Mouse (Mus musculus) frontal cortex, postnatal 10 days (tissue): ENCODE results near the gene Siglecg.
"Not testable (repeated sequence)": the region's sequence is repeated elsewhere in the genome, so short reads cannot be mapped to it uniquely, and the experiment has no call there.

Experiments
- DNase-seq, 2 experiments: peaks; one replicate each; pipeline ENCODE4 v3.0.0; 2022; ENCODE audit warnings: low spot score in 2 of 2, mixed read lengths in 1 of 2

Gene Siglecg

DNA sequence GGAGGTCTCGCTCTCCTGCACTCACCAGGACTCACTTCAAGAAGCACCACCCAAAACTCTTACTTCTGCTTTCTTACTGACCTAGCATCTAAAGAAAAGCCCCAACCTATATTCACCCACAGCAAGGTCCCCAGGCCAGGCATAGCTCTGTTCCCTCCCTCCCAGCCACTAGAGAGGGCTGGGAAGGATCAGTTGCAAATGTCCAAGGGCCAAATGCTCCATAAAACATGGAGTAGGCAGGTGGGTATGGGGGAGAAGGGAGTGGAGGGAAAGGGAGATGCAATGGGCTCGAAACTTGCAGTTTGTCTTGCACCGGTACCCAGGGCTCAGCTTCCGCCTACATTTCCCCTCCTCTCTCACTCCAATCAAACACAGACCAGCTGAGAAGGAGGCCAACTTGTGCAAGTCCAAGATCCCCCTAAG is at the start of gene Siglecg:
Siglecg (plus strand) TSS at position 74 of the 423 bp plus-strand sequence.
- no peak for DNase-seq

- DNase-seq: no peak
These were observed 49.4 kb upstream of the Siglecg start for GRCm38 (mm10) chr7:43358556-43358955.

DNA sequence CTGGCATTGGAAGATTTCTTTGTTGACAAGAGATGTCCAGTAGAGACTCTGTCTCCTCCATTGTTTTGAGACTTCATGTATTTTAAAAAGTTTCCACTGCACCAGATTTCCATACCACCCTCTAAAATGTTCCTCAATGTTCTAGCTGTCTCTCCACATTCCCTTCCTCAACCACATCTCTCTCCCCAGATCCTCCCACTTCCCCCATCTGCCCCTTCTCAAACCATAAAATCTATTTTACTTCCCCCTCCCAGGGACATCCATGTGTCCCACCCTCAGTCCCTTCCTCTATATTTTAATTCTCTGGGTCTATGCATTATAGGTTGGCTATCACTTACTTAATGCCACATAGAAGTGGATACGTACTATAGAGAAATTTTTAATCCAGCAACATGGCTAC is 46.6 kb upstream of the Siglecg start:
- DNase-seq: no peak

DNA sequence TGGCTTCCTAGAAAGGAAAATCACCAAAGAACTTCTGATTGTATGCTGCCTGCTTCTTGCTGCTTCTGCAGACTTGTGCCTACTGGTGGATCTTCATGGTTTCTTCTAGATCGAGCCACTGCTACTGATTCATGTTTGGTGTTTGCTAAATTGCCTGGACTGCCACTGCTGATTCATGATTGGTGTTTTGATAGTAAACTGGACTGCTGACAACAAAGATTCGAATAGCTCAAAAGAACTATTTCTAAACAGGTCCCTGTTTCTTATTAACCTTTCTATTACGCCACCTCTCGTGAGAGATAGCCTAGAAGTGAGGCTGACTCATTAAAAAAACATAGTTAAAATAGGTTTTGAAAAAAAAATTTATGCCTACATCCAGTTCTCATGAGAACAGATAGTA is 46.0 kb upstream of the Siglecg start:
- DNase-seq: no peak

DNA sequence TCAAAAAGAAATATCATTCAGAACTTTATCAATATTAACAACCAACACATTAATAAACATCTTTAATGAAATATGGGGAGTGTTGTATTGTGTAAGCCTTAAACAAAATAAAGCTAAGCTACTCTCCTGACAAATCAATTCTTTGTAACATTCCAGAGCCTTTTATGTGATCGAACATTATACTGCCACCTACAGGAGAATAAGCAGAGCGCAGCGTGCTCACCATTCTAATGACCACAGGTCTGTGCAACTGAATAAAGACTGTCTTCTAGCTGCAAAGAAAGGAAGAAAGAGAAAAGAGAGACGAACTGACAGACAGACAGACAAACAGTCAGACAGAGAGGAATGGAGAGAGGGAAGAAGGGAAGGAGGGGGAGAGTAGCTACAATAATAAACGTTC is 29.8 kb upstream of the Siglecg start:
- peak in 1 of 2 experiments; percentile 15 for DNase-seq

DNA sequence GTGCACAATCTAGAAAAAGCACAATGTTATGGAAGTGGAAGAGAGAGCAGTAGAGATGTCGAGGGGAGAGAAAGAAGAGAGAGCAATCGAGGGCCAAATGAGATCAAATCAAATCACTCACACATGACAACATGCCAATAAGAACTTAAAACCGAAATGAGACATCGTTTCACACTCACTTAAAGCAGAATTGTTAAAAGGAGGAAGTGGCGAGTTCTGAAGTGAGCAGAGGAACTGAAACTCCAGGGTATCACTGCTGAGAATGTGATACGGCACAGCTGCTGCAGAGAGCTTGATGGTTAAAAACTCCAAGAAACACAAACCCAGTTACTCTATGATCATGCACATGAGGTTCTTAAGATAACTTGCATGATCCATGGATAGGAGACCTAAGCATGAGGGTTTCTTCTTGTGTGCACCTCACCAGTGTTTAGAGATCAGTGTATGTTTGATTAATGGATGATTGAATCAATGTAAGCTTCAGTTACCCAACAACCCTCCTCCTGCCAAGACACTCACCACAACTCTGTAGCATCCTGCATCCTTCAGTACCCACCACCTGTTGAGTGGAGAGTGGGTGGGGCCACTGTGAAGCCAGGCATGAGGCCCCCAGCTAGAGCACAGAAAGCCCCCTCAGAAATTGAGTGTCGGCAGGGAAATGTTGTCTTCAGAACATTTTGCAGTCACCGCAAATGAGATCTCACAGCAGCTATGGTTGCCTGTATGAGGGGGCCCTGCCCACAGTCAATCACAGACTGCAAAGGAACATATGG is 15.5 kb upstream of the Siglecg start:
- no peak for DNase-seq

DNA sequence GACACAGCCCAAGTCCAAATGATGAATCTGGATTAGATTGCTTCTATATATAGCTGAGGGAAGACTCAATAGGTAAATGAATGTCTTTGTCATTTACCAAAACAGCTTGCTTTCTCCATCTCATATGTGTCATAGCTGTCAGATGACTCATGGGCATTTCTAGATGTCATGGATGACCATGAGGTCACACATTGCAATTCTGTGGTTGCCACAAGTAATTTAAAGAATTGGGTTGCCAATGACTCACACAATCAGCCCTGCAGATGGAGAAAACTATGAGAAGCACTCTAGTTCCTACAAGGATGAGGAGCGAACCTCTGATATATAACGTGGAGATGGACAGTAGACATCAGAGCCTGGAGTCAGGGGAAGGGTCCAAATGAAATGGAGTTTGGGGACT is 8.5 kb upstream of the Siglecg start:
- no peak for DNase-seq

- no peak for DNase-seq
These were observed 5.3 kb upstream of the Siglecg start for GRCm38 (mm10) chr7:43402718-43403117.

DNA sequence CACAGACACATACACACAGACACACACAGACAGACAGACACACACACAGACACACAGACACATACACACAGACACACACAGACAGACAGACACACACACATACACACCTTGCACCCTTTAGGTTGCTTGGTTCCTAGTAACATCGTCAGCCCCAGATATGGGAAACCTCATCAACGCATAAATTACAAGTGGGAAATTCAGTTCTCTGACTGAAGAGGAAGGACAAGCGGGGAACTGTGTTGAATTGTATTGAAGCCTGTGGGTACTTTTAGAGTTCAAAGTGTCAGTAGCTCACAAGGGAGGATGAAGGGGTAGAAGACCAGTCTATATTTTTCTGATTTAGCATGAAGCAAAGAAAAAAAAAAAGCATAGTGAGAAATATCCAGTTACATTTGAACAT is 431 bp upstream of the Siglecg start:
- DNase-seq: no peak

DNA sequence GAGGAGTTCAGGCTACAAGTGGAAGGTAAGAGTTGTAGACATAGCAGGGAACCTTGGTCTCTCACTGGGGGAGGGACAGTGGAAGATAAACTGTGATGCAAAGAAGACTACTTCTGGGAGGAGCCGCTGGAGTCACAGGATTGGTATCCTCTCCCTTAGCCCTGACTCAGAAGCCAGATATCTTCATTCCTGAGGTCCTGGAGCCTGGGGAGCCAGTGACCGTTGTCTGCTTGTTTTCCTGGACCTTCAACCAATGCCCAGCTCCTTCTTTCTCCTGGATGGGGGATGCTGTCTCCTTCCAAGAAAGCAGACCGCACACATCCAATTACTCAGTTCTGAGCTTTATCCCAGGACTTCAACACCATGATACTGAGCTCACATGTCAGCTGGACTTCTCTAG is 1.1 kb downstream of the Siglecg start:
- DNase-seq: no peak

DNA sequence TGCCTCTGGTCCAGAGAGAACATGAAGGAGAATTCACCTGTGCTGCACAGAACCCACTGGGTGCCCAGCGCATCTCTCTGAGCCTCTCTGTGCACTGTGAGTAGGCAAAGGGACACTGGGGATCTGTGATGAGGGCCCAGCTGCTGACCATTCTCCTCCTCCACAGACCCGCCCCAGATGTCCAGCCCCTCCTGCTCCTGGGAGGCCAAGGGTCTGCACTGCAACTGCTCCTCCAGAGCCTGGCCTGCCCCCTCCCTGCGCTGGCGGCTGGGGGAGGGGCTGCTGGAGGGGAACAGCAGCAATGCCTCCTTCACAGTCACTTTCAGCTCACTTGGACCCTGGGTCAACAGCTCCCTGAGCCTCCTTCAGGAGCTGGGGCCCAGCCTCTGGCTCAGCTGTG is 3.7 kb downstream of the Siglecg start:
- not testable (repeated sequence) for DNase-seq

DNA sequence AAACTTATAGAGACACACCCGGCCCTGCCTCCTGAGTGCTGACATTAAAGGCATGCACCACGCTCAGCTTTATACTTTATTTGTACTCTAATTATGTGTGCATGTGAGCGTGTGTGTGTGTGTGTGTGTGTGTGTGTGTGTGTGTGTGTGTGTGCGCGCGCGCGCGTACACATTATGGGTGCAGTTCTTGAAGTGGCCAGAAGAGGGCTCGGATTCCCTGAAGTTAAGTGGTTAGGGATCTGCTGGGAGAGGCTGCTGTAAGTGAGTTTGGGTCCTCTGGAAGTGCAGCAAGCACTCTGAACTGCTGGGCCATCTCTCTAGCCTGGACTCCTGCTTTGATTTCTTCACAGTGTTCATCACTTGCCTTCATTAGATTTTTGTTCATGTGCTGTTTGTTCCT is 9.3 kb downstream of the Siglecg start:
- DNase-seq: no peak

DNA sequence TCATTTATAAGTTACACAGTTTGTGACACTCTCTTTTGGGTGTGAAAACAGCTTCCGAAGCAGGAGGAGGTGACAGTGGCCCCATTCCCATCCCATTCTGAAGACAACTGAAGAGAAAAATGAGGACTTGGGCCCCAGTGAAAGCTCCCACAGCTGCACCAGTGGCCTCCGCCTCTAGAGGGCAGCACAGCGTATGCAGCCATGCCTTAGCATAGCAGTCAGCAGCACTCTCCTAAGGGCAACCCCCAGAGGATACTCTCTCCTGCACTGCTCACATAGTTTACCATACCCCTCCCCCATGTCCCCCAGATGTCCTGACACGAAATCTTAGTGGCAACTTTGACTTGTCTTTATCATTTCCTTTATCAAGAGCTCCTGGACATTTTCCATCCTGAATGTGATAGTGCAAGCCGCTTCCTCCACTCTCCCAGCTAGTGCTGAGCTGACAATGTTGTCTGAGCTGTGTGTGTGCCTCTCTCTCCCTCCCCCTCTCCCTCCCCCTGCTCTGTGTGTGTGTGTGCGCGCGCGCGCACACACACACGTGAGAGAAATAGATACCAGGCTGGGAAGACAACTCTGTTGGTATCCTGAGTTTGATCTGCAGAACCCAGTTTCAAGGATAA is 15.1 kb downstream of the Siglecg start:
- DNase-seq: peak; percentile 40 to 80

DNA sequence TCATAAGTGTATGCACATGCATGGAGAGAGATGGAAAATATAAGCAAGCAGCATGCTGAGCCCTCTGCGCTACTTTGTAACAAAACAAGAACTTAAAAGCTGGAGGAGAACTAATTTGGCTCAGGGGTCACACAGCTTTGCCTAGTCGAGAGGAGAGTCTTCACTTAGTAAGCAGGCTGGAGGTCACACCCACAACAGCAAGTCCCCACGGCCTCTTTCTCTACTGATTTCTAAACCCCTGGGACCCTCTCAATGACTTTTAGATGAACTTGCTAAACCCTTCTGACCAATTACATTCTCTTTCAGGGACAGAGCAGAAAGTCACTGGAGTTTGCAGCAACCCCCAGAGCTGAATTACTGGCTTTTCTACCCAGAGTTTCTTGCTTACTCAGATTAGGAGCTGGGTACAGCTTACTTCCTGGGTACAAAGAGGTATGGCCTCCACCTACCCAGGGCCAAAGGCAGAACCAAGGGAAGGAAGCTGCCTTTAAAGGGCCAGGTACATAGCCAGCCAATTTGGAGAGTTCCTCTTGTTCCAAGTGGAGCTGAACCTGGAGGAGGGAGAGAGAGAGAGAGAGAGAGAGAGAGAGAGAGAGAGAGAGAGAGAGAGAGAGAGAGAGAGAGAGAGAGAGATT is 16.1 kb downstream of the Siglecg start:
- DNase-seq: no peak

DNA sequence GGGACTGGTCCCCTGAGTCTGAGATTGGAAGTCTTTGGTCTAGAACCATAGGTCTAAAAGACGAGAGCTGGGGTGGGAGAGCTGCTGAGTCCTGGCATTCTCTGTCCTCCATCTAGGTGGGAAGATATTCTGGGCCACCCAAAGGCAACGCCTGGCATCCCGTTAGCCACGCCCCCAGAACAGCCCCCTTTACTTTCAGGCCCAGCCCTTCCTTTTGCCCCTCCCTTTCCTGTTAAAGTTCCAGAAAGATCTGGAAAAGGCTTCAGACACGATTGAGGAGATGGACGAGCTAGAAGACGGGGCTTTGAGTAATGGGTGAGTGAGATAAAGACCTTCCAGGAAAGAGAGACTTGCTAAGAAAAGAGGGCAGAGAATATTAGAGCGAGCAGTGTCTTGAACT is 19.4 kb downstream of the Siglecg start, which contains the start of gene Lim2:
Lim2 (plus strand) TSS at position 265 of the 400 bp plus-strand sequence.
- no peak for DNase-seq

- DNase-seq: no peak
These were observed 21.5 kb downstream of the Siglecg start for GRCm38 (mm10) chr7:43429500-43429899.

GRCm38 (mm10) chr7:43432891-43433290 is 24.9 kb downstream of the Siglecg start:
- DNase-seq: no peak

DNA sequence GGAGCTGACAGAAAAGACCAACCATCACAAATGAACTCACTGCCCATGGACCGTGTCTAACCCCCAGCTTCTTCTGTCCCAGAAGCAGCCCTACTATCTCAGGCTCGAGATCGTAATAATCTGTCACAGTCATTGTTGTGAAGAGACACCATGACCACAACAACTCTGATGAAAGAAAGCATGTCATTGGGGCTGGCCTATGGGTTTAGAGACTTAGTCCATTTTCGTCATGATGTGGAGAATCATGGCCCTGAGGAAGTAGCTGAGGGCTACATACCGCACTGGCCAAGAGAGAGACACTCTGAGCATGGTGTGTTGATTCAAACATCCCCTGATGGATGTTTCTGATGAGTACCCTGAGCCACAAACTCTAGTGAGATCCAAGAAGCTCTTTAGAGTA is 26.7 kb downstream of the Siglecg start:
- no peak for DNase-seq

GRCm38 (mm10) chr7:43436341-43437255 is 28.6 kb downstream of the Siglecg start, which contains the start of gene Nkg7:
Gene Nkg7, plus strand, starts transcription at chr7:43437073.
- no peak for DNase-seq

GRCm38 (mm10) chr7:43438611-43439010 is 30.6 kb downstream of the Siglecg start:
- DNase-seq: no peak

DNA sequence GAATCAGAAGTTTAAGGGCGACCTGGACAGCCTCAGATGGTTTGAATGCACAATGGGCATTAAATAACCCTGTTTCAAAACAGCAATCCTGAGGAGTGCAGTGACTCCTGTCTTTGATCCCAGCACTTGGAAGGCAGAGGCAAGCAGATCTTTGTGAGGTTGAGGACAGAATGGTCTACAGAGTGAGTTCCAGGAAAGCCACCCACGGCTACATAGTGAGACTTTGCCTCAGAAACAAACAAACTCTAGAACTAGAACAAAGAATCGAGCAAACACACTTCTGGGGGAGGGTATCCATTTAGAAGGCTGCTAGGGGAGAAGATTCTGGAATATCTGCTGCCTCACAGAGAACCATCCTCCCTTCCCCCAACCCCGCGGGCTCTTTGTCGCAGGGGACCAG is 32.5 kb downstream of the Siglecg start, which contains the start of gene Cldnd2:
Cldnd2 (plus strand) TSS at position 301 of the 400 bp plus-strand sequence.
- no peak for DNase-seq

DNA sequence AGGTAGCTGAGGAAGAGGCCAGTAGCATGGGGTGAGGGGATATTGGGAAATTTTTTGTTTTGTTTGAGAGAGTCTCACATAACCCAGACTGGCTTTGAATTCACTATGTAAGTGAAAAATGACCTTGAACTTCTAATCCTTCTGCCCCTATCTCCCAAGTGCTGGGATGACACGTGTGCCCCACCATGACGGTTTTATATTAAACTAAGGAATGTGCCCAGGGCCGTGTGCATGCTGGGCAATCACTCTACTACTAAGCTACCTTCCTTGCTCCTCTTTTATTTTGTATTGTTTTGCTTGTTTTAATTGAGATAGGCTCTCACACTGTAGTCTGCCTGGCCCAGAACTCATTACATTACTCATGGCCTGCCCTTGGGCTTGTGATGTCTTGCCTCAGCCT is 33.1 kb downstream of the Siglecg start:
- no peak for DNase-seq
